Mouse (Mus musculus) WW6 (cell line): ENCODE results near the gene Bpifb5.
A peak's percentile ranks its signal among the peaks of the same experiment; 100 is the strongest.
"Not testable (repeated sequence)": the region's sequence is repeated elsewhere in the genome, so short reads cannot be mapped to it uniquely, and the experiment has no call there.

Experiments
- DNase-seq: peaks from one replicate; pipeline ENCODE4 v3.0.0-alpha.2; 2013; ENCODE audit warnings: low read depth, low spot score

Bpifb5 gene

DNA sequence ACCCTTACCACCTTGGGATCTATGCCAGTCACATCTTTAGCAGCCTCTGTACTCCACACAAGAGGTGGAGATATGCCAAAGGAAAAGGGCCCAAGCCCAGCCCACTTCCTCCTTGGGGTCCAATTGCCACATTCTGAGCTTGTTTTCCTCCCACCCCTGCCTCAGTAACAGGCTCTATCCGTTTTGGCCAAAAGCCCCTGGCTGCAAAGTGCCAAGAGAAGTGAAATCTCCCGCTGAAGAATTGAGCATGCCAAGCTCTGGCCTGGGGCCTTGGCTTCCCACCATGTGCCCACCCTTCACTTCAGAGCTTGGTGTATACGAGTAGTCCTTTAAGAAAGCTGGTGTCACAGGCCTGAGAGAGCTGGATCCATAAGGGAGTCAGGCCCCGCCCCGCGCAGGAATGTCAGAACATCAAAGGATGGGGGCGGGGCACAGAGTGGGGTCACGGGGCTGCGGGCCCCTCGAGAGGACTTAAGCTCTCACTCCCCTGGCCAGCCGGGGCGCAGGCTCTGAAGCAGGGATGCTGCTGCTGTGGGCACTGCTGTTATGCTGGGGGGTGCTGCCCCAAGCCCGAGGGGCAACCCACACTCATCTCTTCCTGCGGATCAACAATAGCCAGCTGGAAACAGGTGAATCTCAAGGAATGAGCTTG, at the start of gene Bpifb5:
Gene Bpifb5 (plus strand): TSS at position 478 of the 652 bp plus-strand sequence.
- DNase-seq: peak; percentile 38

DNA sequence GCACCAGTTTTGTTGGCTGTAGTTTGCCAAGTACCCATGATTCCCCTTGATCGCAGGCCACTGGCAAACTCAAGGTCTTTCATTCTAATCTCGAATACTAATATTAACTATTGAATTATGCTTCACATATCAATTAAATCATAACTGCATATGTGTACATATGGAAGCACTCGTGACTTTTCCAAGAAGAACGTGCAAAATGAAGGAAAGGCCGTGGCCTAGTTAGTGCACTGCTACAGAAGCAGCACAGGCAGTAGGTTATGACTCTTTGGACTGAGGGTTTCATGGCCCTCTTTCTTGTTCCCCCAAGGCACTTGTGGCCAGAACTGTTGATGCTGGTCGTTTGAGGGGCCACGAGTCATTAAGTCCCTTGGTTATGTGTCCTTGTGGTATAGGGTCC, 41.6 kb upstream of the Bpifb5 start:
- DNase-seq: not testable (repeated sequence)

DNA sequence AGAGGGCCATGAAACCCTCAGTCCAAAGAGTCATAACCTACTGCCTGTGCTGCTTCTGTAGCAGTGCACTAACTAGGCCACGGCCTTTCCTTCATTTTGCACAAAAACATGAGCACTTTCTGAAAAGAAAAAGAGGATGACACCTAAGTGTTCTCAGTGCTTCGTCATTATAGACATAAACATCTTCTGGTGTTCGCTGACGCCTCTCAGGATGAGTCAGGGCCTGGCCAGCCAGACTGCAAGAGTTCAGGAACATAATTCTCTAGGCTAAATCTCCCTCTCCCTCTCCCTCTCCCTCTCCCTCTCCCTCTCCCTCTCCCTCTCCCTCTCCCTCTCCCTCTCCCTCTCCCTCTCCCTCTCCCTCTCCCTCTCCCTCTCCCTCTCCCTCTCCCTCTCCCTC, 40.5 kb upstream of the Bpifb5 start:
- DNase-seq: not testable (repeated sequence)

DNA sequence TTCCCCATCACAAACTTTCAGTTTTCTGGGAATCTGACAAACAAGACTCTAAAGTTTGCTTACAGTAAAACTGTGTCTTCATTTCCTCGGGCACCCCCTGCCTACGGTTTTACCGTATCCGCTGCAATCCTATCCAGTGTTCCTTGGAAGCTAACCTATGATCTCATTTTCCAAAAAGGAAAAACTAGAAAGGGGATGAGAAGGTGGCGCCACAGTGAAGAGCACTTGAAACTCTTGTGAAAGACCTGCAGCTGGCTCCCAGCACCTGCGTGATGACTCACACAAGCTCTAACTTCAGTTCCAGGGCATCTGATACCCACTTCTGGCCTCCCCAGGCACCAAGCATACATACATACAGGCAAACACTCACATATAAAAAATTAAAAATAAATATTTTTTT, 38.2 kb upstream of the Bpifb5 start:
- no peak for DNase-seq

DNA sequence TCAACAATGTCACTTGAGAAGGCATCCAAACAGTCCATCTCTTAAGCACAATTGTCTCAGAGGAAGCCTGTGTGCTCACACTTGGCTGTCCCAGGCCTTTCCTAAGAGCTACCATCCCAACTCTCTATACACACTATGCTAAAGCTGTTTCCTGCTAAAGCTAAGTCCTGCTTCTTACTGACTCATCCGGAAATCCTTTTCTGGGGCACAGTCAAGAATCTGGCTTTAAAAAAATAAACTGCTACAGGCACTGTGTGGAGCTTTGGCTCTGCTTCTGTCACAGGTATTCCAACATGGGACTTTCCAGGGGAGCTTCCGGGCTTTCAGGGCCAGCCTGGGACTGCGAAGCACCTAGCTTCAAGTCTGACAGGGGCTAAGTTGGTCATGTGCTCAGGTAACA, 37.8 kb upstream of the Bpifb5 start:
- no peak for DNase-seq

DNA sequence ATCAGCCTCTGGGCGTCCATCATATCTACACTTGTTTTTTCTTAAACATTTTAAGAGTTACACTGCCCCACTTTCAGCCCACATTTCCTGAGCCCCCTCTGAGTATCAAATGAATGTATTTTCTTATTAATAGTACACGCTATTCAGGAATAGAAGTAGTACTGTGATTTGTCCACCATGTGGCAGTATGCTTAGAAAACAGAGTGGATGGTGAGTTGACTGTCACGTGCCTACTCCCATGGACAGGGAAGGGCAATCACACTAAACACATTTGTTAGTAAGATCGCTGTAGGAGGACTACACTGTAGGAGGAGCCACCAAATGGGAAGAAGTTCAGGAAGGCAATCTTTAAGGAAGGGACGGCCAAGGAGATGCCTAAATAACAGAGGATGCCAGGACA, 36.1 kb upstream of the Bpifb5 start:
- no peak for DNase-seq

DNA sequence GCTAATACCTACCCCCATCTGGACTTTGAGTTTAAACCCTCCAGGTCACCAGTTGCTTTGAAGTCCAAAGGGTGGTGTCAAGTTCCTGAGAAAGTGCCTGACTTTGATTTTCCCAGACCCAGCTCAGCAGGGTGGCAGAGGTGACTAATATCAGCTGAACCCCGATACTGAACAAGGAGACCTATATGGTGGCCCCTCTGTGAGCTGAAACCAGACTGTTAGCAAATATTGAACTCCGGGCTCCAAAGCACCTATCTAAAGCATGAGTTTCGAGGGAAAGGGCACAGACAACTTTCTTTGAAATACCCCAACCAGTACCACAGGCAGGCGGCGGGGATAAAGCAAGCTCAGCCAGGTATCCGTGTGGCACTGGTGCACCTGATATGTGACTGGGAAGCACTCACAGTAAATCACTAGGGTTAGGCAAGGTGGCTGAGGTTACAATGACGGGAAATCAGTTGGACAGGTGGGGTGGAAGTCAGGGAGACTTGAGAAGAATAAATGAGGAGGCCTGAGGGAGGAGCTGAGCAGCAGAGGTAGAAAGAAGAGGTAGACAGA, 33.6 kb upstream of the Bpifb5 start:
- DNase-seq: no peak

DNA sequence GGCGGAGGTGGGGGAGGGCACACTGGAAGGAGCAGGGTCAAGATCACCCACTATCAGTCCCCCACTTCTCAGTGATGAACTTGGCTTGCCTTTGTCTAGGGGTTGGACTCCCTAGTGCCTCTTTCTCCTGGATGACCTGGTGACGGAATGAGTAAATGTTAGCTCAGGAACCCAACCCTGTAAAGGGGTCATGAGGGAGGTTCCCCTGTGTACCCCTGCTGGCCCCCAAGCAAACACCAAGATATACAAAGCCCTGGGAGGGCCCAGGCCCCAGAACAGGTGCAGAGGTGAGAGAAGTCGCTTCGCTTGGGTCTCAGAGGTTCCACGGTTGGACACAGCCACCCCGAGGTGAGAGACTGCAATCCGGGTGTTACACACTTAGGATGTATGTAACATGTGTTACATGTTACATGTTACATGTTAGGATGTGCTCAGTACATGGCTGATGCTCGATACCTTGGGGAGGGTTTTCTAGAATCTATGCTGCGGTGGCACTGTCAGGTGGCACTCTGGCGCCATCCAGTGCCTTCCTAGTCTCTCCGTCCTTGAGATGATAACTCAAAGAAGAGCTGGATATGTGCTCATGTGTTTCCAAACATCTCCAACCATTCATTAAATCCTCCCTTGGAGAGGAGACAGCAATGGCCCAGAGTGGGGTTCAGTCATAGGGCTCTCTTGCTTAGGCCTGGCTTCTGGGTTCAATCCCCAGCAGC, 32.8 kb upstream of the Bpifb5 start, which contains the start of gene Bpifb1:
Gene Bpifb1 (plus strand): TSS at position 273 of the 713 bp plus-strand sequence.
- no peak for DNase-seq

DNA sequence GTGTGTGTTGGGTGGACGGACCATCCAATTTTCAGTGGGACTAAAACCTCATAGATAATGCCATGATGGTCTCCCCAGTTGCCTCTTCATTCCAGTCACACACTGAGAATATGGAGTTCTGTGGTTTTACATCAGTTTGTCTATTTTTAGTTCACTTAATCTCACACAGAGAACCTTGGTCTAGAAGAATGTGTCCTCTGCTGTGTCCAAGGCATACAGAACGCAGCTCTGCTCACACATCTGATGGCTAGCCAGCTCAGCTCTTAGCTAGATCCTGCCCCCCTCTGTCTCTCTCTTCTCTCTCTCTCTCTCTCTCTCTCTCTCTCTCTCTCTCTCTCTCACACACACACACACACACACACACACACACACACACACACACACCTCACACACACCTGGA, 31.4 kb upstream of the Bpifb5 start:
- DNase-seq: no peak

DNA sequence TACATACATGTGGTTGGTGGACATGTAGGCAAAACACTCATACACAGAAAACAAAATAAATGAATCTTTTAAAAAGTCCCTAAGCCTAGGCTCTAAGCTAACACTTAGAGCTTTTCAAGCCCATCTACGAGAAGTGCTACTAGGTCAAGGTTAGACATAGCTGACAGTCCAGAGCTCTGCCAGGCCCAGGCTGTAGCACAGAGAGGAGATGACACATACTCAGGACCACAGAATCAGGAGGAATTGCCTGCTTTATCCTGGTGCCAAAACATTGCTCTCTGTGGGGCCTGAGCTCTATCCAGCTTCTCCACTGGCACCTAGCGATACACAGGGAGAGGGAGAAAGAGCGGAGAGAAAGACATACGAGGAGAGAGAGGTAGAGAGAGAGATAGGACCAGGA, 30.5 kb upstream of the Bpifb5 start:
- DNase-seq: no peak

DNA sequence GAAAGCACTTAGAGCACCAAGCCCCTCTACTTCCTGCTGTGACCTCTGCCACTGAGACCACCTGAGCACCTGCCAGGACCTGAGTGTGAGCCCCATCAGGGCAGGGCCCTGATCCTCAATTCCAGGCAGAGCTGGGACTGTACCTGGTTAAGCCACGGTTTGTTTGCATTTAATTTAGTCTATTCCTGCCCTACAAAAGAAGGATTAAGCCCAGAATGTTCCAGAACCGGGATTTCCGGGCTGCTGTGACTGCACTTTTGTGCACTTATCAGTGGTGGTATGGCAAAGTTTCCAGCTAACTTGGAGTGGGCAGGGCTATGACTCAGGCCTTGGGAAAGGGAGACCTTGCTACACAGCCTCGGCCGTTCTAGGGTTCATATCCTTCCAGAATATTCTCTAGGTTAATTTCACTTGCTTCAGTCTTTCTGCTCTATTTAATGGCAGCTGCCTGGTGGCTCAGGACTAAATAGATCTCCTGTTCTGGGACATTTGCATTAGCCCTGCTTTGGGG, 29.5 kb upstream of the Bpifb5 start:
- no peak for DNase-seq

DNA sequence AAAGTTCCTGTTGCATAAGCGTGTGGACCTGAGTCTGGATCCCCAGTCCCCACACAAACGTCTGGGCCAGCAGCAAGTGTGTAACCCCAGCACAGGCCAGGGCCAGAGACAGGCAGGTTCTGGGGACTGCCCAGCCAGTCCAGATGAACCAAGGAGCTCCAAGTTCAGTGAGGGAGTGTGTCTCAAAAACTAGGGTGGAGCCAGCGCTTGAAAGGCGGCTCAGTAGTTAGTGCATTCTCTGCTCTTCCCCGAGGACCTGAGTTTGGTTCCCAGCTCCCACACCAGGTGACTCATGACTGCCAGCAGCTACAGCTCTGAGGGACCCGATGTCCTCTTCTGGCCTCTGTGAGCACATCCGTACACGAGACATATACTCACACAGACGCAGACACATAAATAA, 26.5 kb upstream of the Bpifb5 start:
- no peak for DNase-seq

DNA sequence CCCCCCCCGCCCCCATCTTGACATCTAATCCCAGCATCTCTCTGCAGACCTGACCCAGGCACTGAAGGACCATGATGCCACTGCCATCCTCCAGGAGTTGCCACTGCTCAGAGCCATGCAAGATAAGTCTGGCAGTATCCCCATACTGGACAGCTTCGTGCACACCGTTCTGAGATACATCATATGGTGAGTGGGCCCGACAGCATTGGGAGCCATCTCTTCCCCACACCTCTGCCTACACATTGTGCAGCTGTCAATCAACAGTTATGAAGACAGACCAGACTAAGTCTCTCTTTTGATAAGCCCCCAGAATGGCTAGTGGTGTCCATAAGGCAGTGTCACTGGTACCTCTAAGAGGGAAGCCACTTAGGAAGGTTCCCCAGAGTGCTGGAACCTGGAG, 18.9 kb upstream of the Bpifb5 start:
- DNase-seq: no peak

DNA sequence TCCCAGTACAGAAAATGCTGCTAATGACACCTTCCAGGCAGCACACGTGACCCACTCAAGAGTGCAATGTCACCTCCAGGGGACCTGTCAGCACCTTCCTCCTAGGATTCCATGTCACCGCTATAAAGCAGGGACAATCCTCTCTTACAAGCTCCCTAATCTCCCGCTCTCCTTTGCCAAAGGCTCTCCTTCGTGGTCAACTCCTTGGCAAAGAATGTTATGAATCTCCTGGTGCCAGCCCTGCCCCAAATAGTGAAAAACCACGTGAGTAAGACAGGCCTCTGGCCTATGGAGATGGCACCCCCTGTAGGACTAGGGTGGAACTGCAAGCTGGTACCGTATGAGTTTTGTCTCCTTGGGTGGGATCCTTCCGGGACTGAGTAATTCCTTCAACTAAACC, 16.6 kb upstream of the Bpifb5 start:
- no peak for DNase-seq

DNA sequence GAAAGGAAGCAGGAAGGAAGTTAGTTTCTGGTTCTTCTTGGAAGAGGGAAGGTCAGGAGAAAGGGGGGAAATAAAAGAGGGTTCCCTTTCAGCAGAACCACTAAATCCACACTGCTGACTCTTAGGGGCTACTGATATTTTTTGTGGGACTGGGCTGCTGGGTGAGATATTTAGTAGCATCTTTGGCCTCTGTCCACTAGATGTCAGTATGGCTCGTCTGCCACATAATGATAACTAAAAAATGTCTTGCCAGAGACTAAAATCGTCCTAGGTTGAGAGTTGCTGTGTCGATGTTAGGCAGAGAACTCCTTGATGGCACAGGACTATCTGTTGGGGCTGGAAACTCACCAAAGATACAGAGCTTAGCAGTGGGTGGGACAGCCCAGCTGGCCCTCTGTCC, 14.4 kb upstream of the Bpifb5 start:
- DNase-seq: no peak

DNA sequence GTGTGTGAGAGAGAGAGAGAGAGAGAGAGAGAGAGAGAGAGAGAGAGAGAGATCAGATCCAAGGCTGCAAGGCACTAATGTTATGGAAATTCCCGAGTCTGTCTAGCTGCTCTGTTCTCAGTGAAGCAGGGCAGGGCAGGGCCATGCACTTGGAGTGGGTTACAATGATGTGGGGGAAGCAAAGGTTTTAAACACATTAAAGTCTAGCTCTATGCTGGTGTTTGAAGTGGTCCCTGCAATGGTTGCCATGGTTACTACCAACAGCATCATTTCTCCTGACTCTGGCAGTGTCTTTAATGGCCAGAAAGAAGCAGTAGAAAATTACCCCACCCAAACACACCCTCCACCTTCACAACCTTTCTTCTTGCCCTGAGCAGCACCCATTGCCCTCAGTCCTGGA, 12.4 kb upstream of the Bpifb5 start:
- no peak for DNase-seq

DNA sequence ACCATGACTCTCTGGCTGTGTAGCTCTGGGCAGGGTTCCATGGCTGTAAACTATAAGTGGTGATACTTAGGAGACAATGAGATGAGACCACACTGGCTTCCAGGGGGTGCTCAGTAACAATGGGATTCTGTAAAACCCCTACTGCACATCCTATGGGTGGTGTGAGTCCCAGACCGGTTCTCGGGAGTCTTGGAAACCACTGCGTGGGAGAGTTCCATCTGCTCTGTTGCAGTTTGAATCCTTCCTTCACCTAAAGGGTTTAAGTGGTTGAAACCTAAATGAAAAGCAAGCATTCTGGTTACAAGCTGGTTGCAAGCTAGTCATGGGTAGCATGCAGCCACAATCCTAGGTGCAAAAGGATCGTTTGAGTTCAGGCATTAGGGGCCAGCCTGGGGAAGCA, 11.7 kb upstream of the Bpifb5 start:
- no peak for DNase-seq

DNA sequence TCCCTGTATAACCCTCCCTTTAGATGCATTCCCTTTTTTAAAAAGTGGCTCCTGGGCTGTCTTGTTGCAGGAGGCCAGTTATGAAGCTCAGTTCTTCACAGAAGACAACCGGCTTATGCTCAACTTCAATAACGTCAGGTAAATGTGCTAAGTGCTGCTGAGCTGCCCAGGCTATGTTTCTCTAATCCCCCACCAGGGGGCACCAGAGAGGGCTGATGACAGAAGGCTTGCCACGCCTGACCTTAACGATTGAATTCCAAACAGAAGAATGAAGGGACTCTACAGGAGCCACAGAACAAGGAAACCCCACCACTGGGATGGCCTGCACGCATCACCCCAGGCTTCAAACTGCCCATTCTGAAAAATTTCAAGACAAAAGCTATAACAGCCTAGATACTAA, 8.4 kb upstream of the Bpifb5 start:
- DNase-seq: peak; percentile 52

DNA sequence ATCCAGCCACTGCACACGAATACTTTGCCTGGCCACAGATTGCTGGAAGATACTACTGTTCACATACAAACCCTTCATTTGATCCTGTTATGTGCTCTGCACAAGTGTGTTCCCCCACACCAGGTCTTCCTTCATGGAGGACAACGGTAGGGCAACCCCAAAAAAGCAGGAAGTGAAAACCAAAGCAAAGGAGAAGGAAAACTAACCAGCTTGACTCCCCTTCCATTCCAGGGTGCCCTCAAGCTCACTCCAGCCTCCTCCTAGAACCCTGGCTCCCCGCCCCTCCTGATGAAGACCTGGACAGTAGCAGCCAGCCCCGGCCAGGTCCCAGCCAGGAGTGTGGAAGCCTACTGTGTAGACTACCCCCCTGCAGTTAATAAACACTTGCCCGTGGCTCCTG, 3.6 kb upstream of the Bpifb5 start:
- no peak for DNase-seq

DNA sequence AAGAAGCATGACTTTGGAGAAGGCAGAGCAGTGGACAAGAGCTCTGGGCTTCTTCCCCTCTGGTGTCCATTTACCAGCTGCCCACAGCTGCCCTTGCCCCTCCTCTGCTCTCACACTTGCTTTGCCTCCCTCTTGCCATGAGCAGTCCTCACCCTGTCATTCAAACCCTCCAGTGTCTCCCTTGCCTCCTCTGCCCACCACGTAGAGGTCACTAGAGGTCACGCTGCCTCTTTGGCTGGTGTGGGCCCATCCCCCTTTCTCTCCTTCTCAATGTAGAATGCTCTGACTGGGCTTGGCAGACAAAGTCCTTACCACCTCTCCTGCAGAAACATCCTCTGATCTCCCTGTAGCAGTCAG, 353 bp downstream of the Bpifb5 start:
- DNase-seq: no peak

DNA sequence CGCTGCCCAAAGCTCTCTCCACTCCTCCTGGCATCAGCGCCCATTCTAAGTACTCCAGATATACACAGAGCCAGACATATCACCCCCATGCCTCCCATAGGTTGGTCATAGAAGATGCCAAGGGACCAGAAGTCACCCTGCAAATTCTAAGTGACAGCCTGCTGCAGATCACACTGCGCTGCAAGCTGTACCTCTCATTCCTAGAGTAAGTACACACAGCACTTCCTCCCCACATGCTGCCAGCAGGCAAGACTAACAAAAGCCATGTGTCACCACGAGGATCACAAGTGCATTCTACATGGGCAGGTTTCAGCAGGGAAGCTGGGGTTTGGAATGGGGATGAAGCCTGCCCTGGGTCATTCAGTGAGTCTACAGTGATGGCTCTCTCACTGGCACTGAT, 3.4 kb downstream of the Bpifb5 start:
- no peak for DNase-seq

DNA sequence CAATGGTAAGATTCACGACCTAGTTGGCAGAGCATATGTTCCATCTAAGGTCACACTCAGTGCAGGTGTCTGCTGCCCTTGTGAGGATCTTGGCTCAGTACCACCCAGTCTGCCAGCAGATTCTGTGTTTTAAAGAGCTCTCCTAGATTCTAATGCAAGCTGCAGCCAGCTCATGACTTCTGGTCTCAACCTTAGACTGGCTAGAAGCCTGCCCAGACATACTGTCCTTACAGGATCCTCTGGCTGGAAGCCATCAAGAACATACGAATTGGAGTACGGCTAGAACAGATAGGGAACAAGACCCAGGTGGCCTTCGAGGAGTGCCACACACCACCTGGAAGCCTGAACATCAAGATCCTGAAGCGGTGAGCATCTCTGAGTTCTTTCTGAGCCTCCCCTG, 4.3 kb downstream of the Bpifb5 start:
- no peak for DNase-seq

DNA sequence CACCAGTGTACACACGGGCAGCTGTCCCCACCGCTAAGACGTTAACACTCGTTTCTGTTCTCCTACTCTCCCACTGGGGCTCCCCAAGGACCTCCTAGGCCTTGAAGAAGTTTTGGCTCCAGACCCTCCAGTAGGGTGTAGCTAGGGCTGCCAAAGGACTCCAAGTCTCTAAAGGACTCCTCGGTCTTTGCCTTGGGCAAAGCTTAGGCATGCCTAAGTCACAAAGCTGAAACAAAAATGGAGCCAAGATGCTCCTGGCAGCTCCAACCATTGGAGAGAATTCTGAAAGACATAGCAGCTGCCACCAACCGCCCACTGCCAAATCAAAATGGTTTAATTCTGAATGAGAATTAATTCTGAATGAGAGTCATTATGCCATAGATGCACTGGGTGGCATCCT, 9.9 kb downstream of the Bpifb5 start:
- DNase-seq: no peak
